Mouse (Mus musculus) mature B cell (primary cell): Measurements from ENCODE around the gene Itpr3.

ENCODE experiments used
- in situ Hi-C: fragments of 300-500 bp; cut with MboI; formaldehyde crosslinking; loops from 2 replicates; pipeline ENCODE4 v1.14.3; 2019

Itpr3 gene

DNA sequence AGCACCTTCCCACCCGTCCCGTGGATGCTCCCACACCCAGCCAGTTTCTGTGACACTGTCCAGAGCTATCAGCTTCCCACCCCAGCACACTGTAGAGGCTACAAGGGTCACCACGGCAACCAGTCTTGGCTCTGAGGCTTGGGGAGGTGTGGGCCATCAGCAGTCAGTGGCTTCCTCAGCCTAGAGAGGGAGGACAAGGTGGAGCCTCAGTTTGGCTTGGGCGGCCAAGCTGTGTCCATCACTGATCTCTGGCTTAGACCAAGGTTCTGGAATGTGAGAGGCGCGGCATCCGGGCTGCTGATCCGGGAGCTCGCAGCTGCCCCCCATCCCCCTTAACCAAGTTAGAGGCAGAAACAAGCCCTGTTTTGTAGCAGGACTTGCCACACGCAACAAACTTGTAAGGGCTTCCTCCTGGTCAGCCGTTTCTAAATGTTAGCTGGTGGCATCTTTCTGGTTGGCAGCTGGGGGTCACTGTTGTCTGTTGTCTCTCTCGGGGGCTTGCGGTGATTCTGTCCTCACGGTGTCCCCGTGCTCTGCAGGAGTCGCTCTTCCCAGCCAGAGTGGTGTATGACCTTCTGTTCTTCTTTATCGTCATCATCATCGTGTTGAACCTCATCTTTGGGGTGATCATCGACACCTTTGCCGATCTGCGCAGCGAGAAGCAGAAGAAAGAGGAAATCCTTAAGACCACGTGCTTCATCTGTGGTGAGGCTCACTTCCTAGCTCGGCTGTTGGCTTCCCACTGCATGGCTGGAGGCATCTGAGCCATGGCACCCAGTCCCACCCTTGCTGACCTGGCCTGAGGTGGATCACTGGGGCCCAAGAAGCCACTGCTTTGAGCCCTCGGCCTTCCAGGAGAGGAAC, 61.8 kb downstream of the Itpr3 start:
- in situ Hi-C loops: no loop called here

GRCm38 (mm10) chr17:27119540-27119895, 62.4 kb downstream of the Itpr3 start:
- in situ Hi-C loops: no loop called here

DNA sequence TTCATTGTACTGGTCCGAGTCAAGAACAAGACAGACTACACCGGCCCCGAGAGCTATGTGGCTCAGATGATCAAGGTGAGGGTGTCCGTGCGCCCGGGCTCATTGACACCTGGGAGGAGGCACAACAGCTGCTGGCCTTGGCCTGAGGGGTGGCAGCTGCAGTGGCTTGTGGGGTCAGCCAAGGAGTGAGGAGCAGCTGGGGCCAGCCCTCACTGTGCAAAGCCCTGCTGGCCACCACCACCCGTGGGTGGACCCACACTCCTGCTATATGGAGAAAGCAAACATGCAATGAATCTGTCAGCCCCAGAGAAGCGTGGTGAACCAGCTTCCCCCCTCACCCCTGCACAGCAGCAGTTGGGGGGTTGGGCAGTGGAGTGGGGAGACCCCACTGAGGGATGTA, 62.9 kb downstream of the Itpr3 start:
- in situ Hi-C loops: no loop called here

- in situ Hi-C loops: no loop called here
Observed at GRCm38 (mm10) chr17:27120561-27121024, 63.5 kb downstream of the Itpr3 start.

DNA sequence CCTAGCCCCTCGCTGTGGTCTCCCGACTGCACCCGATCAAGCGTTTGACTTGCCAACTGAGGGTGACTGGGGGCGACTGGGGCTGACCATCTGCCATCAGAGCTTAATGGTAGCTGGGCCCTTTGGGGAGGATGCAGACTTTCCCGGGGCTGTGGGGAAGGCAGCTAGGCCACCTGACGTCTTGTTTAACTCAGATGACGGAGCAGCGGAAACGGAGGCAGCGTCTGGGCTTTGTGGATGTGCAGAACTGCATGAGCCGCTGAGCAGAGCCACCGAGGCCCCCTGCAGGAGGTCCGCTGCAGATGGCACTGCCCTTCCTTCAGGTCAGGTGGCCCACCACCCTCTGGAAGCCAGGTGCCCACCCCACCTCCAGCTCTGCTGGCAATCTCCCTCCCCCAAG, 64.2 kb downstream of the Itpr3 start:
- in situ Hi-C loops: no loop called here

DNA sequence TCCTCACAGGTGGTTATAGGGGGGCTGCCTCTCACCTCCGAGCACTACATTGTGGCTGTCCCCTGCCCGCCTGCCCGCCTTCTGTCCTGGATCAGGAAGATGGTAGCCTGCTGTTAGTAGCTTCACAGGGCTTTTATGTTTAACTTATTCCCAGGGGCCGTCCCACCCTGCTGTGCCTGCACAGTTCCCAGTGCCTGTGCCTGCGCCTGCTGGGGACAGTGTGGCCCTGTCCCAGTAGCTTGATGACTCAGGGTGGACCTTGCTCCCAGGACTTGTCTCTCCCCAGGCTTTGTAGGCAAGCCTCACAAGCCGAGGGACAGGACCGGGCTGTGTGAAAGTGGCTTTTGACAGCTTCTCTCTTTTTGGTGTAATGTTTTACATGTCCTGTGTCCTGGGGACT, 64.7 kb downstream of the Itpr3 start:
- in situ Hi-C loops: no loop called here

DNA sequence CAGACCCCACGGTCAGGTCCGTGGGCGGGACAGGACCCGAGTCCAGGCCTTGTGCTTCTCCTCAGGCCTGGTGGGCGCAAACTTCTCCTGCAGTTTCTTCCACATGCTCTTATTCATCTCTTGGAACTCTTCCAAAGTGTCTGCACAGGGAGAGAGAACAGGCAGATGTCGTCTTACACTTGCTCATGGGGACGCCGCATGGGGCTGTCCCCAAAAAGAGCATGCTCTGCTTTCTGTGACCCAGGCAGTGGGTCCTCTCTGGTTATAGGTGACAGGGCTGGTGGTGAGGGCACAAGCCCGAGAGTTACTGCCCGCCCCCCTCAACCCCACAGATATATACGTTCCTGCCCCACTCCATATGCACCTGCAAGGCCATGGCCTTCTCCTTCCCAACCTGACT, 65.6 kb downstream of the Itpr3 start:
- in situ Hi-C loops: no loop called here

DNA sequence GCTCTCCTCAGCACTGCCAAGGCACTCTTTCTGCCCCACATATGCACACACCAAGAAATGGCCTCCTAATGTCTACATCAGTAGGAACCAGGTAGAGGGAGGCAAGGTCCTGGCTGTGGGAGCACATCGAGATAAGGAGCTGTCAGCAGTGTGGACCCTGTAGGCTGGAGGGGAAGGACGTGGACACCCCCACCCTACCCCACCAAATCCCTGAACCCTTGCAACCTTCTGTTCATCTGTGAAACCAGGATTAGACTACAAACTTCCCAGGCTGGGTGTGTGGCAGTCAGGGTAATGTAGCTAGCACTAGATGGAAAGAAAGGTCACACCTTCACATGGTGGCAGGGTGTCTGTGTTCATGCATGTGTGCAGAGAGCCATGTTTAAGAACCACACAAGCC, 66.0 kb downstream of the Itpr3 start:
- in situ Hi-C loops: no loop called here

DNA sequence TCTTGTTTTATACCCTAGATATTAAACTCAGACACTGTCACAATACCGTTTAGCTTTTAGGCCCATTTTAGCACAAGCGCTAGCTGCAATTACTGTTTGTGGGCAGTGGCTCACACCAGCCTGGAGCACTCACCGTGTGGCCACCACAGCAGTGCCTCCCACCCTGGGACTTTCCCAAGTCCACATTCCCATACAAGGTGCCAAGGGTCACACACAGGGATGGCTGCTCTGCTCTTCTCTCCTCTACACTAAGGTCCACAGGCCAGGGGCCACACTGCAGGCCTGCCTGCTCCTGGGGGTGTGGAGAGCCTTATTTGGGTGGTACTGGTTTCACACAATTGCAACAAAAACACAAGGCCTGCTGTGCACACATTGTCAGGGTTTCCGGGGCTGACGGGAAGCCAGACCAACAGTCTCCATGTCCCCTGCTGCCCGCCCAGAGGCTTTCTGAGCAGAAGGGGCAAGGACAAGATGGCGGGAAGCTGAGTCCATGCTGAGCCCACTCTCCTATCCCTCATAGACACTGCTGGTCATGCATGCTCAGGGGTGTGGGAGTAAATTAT, 66.8 kb downstream of the Itpr3 start:
- in situ Hi-C loops: no loop called here

GRCm38 (mm10) chr17:27125185-27125584, 68.1 kb downstream of the Itpr3 start:
- in situ Hi-C loops: no loop called here

- in situ Hi-C loops: no loop called here
Observed at GRCm38 (mm10) chr17:27125669-27126202, 68.6 kb downstream of the Itpr3 start.

DNA sequence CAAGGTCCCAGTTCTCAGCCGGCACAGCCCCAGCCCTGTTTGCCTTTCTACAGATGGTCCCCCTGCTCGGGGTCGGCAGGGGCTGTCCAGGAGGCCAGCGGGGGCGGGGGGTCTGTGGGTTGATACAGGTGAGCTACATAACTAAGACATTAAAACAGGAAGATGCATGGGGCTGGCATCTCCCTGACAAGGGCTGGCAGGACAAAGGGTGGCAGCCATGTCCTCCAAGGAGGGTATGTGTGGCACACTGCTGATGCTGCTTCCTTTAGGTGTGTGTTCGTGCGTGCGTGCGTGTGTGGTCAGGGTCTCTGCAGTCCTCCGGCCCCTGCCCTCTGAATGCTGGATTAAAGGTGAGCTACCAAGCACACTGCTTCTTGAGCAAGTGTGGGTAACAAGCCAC, 69.9 kb downstream of the Itpr3 start:
- in situ Hi-C loops: no loop called here

DNA sequence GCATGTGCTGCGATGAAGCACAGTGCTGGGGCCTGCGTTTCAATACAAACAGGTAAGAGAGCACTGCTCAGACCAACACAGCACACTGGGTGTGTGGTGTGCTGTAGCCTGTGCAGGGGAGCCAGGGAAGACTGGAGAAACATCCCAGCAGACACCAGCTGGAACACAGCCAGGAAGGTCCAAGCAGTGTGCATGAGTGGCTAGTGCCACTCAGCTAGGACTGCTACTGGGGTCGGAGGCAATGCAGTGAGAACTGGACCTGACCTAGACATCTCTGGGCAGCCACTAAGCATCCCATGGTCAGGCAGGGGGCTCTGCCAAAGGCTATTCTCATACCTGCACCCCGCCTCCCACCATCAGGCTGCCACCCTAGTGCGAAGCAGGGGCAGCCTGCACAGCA, 71.1 kb downstream of the Itpr3 start:
- in situ Hi-C loops: no loop called here

DNA sequence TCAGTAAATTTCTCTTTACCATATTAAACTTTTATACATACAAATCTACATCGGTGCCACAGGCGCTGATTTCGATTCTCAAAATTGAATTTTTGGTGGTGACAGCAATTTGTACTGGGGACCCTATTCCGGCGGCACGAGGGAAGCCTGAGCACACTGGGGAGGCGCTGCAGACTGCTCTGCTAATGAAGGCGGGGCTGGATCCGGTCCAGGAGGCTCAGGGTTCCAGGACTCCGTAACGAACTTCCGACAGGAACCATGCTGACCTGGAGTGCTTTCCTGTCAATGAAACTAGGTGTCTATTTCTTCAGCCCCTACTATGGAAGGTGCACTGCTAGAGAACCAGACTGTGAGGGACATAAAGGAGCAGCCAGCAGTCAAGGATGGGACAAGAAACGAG, 72.2 kb downstream of the Itpr3 start:
- in situ Hi-C loops: no loop called here

- in situ Hi-C loops: no loop called here
Observed at GRCm38 (mm10) chr17:27129819-27130218, 72.7 kb downstream of the Itpr3 start.

DNA sequence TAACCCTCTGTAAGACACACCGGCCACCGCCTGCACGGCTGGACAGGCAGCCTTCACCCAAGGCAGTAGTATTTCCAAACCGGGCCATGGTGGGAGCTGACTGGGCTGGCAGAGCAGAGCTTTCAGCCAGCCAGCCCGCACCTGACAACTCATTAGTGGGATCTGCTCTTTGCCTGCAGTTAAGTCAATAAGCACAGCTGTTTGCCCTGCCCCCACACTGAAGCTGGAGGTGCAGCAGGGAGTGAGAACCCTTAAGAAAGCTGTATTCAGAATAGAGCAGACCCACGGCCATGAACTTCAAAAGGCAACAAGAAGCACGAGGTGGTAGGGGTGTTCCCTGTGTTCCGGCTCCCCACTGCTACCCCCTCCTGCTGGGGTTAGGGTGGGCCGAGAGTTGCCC, 73.1 kb downstream of the Itpr3 start:
- in situ Hi-C loops: no loop called here

DNA sequence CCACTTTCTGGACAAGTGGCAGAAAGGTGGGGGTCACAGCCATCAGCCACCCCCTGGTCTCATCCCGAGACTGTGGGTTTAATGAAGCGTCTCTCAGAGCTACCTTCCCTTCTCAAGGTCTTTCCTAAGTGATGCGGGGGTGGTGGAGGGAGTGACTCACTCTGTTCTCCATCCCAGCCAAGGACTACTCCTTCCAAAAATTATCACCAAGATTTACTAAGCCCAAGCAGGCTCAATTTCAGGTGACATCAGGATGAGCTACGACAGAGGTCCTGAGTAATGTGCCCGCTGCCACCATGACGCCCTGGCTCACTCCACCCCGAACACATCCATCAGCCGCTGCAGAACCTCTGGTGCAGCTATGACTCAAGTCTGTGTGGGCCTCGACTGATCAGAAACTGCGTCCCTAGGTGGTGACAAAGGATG, 74.1 kb downstream of the Itpr3 start:
- in situ Hi-C loops: no loop called here

GRCm38 (mm10) chr17:27132238-27132637, 75.1 kb downstream of the Itpr3 start:
- in situ Hi-C loops: no loop called here

- in situ Hi-C loops: no loop called here
Observed at GRCm38 (mm10) chr17:27133551-27134141, 76.5 kb downstream of the Itpr3 start, which contains the start of gene Uqcc2. Gene Uqcc2 (minus strand): TSS chr17:27133916.

DNA sequence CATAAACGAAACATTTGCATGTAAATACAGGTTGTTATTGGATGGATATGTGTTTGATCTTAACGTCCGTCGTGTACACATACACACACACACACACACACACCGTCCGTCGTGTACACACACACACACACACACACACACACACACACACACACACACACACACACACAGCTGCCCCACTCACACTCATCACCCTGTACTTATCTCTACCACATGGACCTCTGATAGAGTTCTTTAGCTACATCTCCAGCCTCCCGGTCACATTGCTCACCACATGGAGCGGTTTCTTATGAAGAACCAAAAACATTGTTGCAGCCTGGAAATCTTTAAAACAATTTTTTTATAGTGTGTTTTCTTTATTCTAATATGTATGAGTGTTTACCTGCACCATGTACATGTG, 77.1 kb downstream of the Itpr3 start:
- in situ Hi-C loops: no loop called here

DNA sequence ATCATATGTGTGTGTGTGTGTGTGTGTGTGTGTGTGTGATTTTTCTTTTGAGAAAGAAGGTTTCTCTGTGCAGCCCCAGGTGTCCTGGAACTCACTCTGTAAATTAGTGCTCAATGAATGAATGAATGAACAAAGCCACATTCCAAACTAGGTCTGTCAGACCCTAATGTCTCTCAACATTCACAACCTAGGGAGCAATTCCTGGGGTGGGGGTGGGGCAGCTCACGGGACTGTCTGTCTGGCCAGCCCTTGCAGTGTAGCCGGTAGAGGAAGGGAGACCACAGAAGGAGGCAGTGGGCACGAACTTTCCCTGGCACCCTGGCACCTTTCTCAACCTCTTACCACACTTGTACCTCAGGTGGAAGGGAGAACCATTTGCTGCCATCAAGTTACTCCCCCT, 77.6 kb downstream of the Itpr3 start:
- in situ Hi-C loops: no loop called here

- in situ Hi-C loops: no loop called here
Observed at GRCm38 (mm10) chr17:27138396-27138795, 81.3 kb downstream of the Itpr3 start.

DNA sequence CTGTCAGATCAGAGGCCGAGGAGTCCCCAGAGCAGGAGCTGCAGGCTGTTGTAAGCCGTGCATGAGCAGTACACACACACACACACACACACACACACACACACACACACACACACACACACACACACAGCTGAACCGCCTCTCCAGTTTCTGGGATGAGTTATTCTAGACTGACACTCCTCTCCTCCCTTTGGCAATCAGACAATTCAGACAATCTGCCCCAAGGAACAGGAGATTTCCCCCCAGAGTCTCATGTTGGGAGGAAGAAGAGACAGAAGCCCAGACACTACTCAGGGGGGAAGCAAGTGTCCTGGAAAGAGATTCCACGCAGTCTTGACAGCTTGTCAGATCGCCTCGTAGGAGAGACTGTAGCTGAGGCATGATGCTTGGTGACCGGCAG, 82.2 kb downstream of the Itpr3 start:
- in situ Hi-C loops: no loop called here
